Mouse (Mus musculus): Measurements from ENCODE around the gene D10Wsu102e. TPM values are rescaled to one million over a fixed set of nuclear protein-coding genes. Genes with fewer than 3 reads are reported as not detected.

Gene D10Wsu102e
- polyA plus RNA-seq, 1 experiment from 2014 or later = 1.6 TPM

DNA sequence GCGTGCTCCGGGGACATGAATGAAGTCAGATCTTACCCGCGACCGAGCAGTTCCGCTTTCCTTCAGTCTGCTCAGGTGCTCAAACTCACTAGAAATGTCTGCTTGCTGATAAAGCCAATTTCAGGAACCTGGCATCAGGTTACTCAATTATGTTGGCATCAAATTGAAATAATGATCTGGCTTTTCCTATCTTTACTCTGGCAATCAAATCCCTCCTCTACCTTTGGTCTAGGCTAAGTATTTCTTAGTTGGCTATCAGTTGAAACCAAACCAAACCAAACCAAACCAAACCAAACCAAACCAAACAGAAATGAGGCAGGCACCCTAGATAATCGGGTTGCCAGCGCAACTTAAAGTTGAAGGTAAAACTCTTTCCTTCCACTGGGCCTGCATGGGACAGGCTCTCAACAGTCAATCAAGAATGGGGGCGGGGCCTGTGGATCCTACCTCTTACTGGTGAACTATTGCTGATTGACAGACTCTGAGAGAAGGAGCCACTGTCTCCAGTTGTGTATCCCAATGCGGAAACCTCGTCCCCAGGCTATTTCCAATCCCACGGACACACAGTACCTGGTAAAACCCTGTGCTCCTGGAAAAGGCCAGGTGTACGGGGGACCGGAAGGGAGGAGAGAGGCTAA lies 33.3 kb upstream of the D10Wsu102e start:
- Histone ChIP-seq H3K4me2 (ENCODE audit: low read depth, low read length, severe bottlenecking) (no peak overlapping the region), H3K36me3 (ENCODE audit: control insufficient read depth, insufficient read depth, low read length) (no peaks in the 10 kb centered on the region), H3K4me3 (ENCODE audit: low read depth, low read length) (no peak overlapping the region), H3K27me3 (ENCODE audit: control insufficient read depth, insufficient read depth, low read length) (0 out of 2 replicates have a peak, but pooled peaks cover 2% of the 10 kb centered on the region), H3K4me1 (replicated peaks; ENCODE audit: control insufficient read depth, insufficient read depth, low read length) (no peaks in the 10 kb centered on the region), H3K9me3 (ENCODE audit: control insufficient read depth, low read length) (no peaks in the 10 kb centered on the region), H3K9ac (ENCODE audit: low read length) (no peak overlapping the region), H3K27ac (ENCODE audit: low read depth, low read length) (no peak overlapping the region)
- DNase-seq (ENCODE audit: low spot score) = no peak
- 90% methylated on average over 14 of the region's 14 CpGs for WGBS
- ATAC-seq (replicated peaks; ENCODE audit: low FRiP score) = no peak

GRCm38 (mm10) chr10:83328791-83329190 lies 31.2 kb upstream of the D10Wsu102e start:
- H3K4me2 ChIP-seq (ENCODE audit: low read depth, low read length, severe bottlenecking) = no peak overlapping the region
- no peak overlapping the region for H3K27ac ChIP-seq (ENCODE audit: low read depth, low read length)
- WGBS = 80% methylated on average over 5 of the region's 5 CpGs
- ATAC-seq (replicated peaks; ENCODE audit: low FRiP score) (no peak), DNase-seq (ENCODE audit: low spot score) (no peak)
- H3K36me3 ChIP-seq (ENCODE audit: control insufficient read depth, insufficient read depth, low read length) = no peaks in the 10 kb centered on the region
- no peaks in the 10 kb centered on the region for H3K4me1 ChIP-seq (replicated peaks; ENCODE audit: control insufficient read depth, insufficient read depth, low read length)
- H3K4me3 ChIP-seq (ENCODE audit: low read depth, low read length) = no peak overlapping the region
- 0 out of 2 replicates have a peak, but pooled peaks cover under 1% of the 10 kb centered on the region for H3K27me3 ChIP-seq (ENCODE audit: control insufficient read depth, insufficient read depth, low read length)
- no peaks in the 10 kb centered on the region for H3K9me3 ChIP-seq (ENCODE audit: control insufficient read depth, low read length)
- H3K9ac ChIP-seq (ENCODE audit: low read length) = no peak overlapping the region

GRCm38 (mm10) chr10:83330336-83330735 lies 29.7 kb upstream of the D10Wsu102e start:
- no peak for ATAC-seq (replicated peaks; ENCODE audit: low FRiP score)
- Histone ChIP-seq H3K9ac (ENCODE audit: low read length) (no peak overlapping the region), H3K27ac (ENCODE audit: low read depth, low read length) (no peak overlapping the region), H3K36me3 (ENCODE audit: control insufficient read depth, insufficient read depth, low read length) (no peaks in the 10 kb centered on the region), H3K4me1 (replicated peaks; ENCODE audit: control insufficient read depth, insufficient read depth, low read length) (no peaks in the 10 kb centered on the region), H3K9me3 (ENCODE audit: control insufficient read depth, low read length) (no peaks in the 10 kb centered on the region), H3K4me3 (ENCODE audit: low read depth, low read length) (no peak overlapping the region), H3K4me2 (ENCODE audit: low read depth, low read length, severe bottlenecking) (no peak overlapping the region), H3K27me3 (ENCODE audit: control insufficient read depth, insufficient read depth, low read length) (peaks cover 13% of the 10 kb centered on the region)
- WGBS = 84% methylated on average over 6 of the region's 6 CpGs
- no peak for DNase-seq (ENCODE audit: low spot score)

DNA sequence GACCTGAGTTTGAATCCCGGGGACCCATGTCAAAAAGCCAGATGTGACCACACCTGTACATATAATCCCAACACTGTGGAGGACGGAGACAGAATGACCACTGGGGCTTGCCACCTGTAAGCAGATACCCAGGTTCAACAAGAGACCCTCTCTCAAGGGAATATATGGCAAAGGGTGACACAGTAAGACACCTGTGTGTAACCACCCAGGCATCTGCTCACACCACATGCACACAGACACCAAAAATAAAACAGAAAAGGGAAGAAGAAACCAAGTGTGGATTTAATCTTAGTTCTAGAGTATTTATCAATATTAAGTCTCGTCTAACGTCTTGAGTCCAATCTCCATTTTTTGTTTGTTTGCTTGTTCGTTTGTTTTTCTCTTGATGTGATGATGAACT lies 28.2 kb upstream of the D10Wsu102e start:
- 87% methylated on average over 5 of the region's 5 CpGs for WGBS
- no peak overlapping the region for H3K4me2 ChIP-seq (ENCODE audit: low read depth, low read length, severe bottlenecking)
- H3K4me3 ChIP-seq (ENCODE audit: low read depth, low read length) = no peak overlapping the region
- H3K27ac ChIP-seq (ENCODE audit: low read depth, low read length) = no peak overlapping the region
- DNase-seq (ENCODE audit: low spot score) (no peak), ATAC-seq (replicated peaks; ENCODE audit: low FRiP score) (no peak)
- peaks cover 21% of the 10 kb centered on the region for H3K27me3 ChIP-seq (ENCODE audit: control insufficient read depth, insufficient read depth, low read length)
- H3K9me3 ChIP-seq (ENCODE audit: control insufficient read depth, low read length) = no peaks in the 10 kb centered on the region
- peaks cover 3% of the 10 kb centered on the region for H3K4me1 ChIP-seq (replicated peaks; ENCODE audit: control insufficient read depth, insufficient read depth, low read length)
- no peak overlapping the region for H3K9ac ChIP-seq (ENCODE audit: low read length)
- no peaks in the 10 kb centered on the region for H3K36me3 ChIP-seq (ENCODE audit: control insufficient read depth, insufficient read depth, low read length)

- 86% methylated on average over 11 of the region's 11 CpGs for WGBS
These were observed 27.4 kb upstream of the D10Wsu102e start for GRCm38 (mm10) chr10:83332581-83332980.

GRCm38 (mm10) chr10:83336336-83336735 lies 23.7 kb upstream of the D10Wsu102e start:
- Histone ChIP-seq H3K27me3 (ENCODE audit: control insufficient read depth, insufficient read depth, low read length) (peaks cover 30% of the 10 kb centered on the region), H3K4me2 (ENCODE audit: low read depth, low read length, severe bottlenecking) (no peak overlapping the region), H3K4me1 (replicated peaks; ENCODE audit: control insufficient read depth, insufficient read depth, low read length) (peaks cover 4% of the 10 kb centered on the region), H3K4me3 (ENCODE audit: low read depth, low read length) (no peak overlapping the region), H3K9me3 (ENCODE audit: control insufficient read depth, low read length) (no peaks in the 10 kb centered on the region), H3K9ac (ENCODE audit: low read length) (no peak overlapping the region), H3K27ac (ENCODE audit: low read depth, low read length) (no peak overlapping the region), H3K36me3 (ENCODE audit: control insufficient read depth, insufficient read depth, low read length) (no peaks in the 10 kb centered on the region)
- ATAC-seq (replicated peaks; ENCODE audit: low FRiP score) (no peak), DNase-seq (ENCODE audit: low spot score) (no peak)
- WGBS = 21% methylated on average over 7 of the region's 7 CpGs

More at GRCm38 (mm10) chr10:83332581-83332980, 27.4 kb upstream of the D10Wsu102e start:
- H3K4me3 ChIP-seq (ENCODE audit: low read depth, low read length) = no peak overlapping the region
- ATAC-seq (replicated peaks; ENCODE audit: low FRiP score) (no peak), DNase-seq (ENCODE audit: low spot score) (no peak)
- peaks cover 4% of the 10 kb centered on the region for H3K4me1 ChIP-seq (replicated peaks; ENCODE audit: control insufficient read depth, insufficient read depth, low read length)
- peaks cover 25% of the 10 kb centered on the region for H3K27me3 ChIP-seq (ENCODE audit: control insufficient read depth, insufficient read depth, low read length)
- no peak overlapping the region for H3K27ac ChIP-seq (ENCODE audit: low read depth, low read length)
- H3K36me3 ChIP-seq (ENCODE audit: control insufficient read depth, insufficient read depth, low read length) = no peaks in the 10 kb centered on the region
- H3K9ac ChIP-seq (ENCODE audit: low read length) = no peak overlapping the region
- H3K4me2 ChIP-seq (ENCODE audit: low read depth, low read length, severe bottlenecking) = no peak overlapping the region
- no peaks in the 10 kb centered on the region for H3K9me3 ChIP-seq (ENCODE audit: control insufficient read depth, low read length)

GRCm38 (mm10) chr10:83337159-83337951 lies 22.7 kb upstream of the D10Wsu102e start, which contains the start of gene Slc41a2:
TSS of gene Slc41a2 (minus strand) at chr10:83337882.
- Histone ChIP-seq H3K9me3 (ENCODE audit: control insufficient read depth, low read length) (no peaks in the 10 kb centered on the region), H3K4me2 (ENCODE audit: low read depth, low read length, severe bottlenecking) (peak within 1 kb of the TSS; percentile 93)
- WGBS = under 1% methylated on average over 85 of the region's 102 CpGs

DNA sequence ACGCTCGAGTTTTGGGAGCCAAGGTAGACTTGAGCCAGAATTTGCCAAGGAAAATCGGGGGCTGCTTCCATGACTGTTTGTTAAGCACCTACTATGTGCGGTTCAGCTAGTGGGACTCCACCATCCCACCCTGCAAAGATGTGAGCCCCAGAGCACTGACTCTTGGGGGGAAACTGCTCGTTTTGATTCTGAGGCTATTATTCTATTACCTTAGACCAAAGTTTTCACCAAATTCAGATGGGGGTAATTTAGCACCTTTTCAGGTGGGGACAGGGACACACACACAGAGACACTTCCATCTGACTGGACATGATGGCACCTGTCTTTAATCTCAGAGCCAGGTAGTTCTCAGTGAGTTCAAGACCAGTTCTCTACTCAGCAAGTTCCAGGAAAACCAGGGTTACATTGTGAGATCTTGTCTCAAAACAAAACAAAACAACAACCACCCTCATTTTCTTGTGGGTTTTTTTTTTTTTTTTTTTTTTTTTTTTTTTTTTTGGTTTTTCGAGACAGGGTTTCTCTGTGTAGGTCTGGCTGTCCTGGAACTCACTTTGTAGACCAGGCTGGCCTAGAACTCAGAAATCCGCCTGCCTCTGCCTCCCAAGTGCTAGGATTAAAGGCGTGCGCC lies 21.9 kb upstream of the D10Wsu102e start:
- ATAC-seq (replicated peaks; ENCODE audit: low FRiP score) = no peak
- Histone ChIP-seq H3K27ac (ENCODE audit: low read depth, low read length) (no peak overlapping the region), H3K4me3 (ENCODE audit: low read depth, low read length) (peak overlapping the region; percentile 57), H3K27me3 (ENCODE audit: control insufficient read depth, insufficient read depth, low read length) (peaks cover 30% of the 10 kb centered on the region), H3K9ac (ENCODE audit: low read length) (peak overlapping the region; percentile 63), H3K36me3 (ENCODE audit: control insufficient read depth, insufficient read depth, low read length) (no peaks in the 10 kb centered on the region), H3K4me2 (ENCODE audit: low read depth, low read length, severe bottlenecking) (peak overlapping the region; percentile 93), H3K4me1 (replicated peaks; ENCODE audit: control insufficient read depth, insufficient read depth, low read length) (peaks cover 4% of the 10 kb centered on the region), H3K9me3 (ENCODE audit: control insufficient read depth, low read length) (no peaks in the 10 kb centered on the region)
- WGBS = 47% methylated on average over 8 of the region's 9 CpGs
- DNase-seq (ENCODE audit: low spot score) = no peak

More at GRCm38 (mm10) chr10:83337159-83337951, 22.7 kb upstream of the D10Wsu102e start, which contains the start of gene Slc41a2:
- Histone ChIP-seq H3K27me3 (ENCODE audit: control insufficient read depth, insufficient read depth, low read length) (peaks cover 30% of the 10 kb centered on the region), H3K4me3 (ENCODE audit: low read depth, low read length) (peak within 1 kb of the TSS; percentile 57), H3K27ac (ENCODE audit: low read depth, low read length) (no peak within 1 kb of the TSS), H3K4me1 (replicated peaks; ENCODE audit: control insufficient read depth, insufficient read depth, low read length) (peaks cover 4% of the 10 kb centered on the region), H3K36me3 (ENCODE audit: control insufficient read depth, insufficient read depth, low read length) (no peaks in the 10 kb centered on the region), H3K9ac (ENCODE audit: low read length) (peak within 1 kb of the TSS; percentile 63)
- peak; percentile 84 for DNase-seq (ENCODE audit: low spot score)
- peak; percentile 80 for ATAC-seq (replicated peaks; ENCODE audit: low FRiP score)

All from forebrain, embryonic 11.5 days (tissue).